Mouse (Mus musculus) spleen, adult 2 months (tissue): ENCODE results near the gene Kazn.

Experiments used
- CTCF ChIP-seq: fragments of 200-500 bp; IDR thresholded peaks from 2 replicates; pipeline ENCODE4 v1.5.1; 2011; ENCODE audit warnings: mild to moderate bottlenecking, inconsistent platforms; ENCODE audit not compliant: insufficient read depth, insufficient read length, insufficient replicate concordance; ENCODE audit errors: extremely low read depth
- POLR2A ChIP-seq: fragments of 200-500 bp; IDR thresholded peaks from 2 replicates; pipeline ENCODE4 v1.6.1; 2011; ENCODE audit warnings: low read depth, low read length, inconsistent platforms

DNA sequence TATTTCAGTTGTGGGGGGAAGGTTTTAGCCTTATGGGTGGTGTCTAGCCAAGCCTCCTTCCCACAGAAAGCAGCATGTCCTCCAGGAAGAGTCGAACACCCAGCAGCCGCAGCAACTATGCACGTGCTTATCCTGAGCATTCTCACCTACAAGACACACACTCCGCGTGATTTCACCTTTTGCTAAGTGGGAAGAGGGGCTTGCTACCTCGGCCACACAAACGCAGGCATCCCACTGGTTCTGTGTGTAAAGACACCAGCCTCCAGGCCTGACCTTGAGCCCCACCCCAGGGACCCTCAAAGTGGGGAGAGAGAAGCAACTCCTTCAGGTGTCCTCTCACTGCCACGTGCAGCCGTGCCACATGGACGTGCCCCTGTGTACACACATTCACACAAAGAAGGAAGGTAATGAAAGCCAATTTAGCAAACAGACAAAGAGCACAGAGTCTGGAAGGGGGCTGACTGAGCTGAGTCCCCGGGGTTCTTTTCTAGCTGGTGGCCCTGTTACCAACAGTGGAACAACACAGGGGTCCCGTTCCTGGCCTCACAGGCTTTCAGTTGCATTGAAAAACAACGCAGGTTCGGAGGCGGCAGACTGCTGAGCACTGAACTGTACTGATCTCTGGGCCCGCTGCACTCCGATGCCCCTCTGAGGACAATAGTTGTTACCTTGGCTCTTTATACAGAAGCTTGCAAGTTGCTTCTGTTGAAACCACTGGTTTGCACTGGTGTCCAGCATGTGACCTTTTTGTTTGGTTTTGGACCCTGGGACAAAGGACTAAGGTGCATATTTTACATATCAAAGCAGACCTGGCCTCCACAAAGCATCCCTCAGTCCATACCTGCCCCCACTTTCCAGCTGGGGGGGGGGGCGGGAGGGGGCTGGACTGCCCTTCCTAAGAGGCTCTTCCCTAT lies 170.0 kb downstream of the Kazn start:
- TF ChIP-seq CTCF = no peak
- no peak for TF ChIP-seq POLR2A
